23 mouse cellular contexts compared by ENCODE assay signal in genomic region chr12:30708635-30709181, GRCm38 (mm10).
DNase-seq lines count a peak whose midpoint lies in the region; ATAC-seq lines count a peak whose summit lies in the region.
"Had no signal": no experiment of that assay in that cellular context is flagged by ENCODE, and none has a peak within 500 bp of the region (broad histone marks: within the 10 kb centered on the region; RNA-seq: fewer than 3 reads in every experiment).

No protein-coding gene starts in this region.

- H3K27me3 ChIP-seq in kidney, embryonic 14.5 days (ENCODE audit: control insufficient read depth, insufficient read depth, low read length) = no peaks in the 10 kb centered on the region
- H3K27me3 ChIP-seq: embryonic facial prominence, embryonic 15.5 days; forebrain, embryonic 13.5 days; limb, embryonic 12.5 days; lung, embryonic 15.5 days had no signal

- no peak for DNase-seq in frontal cortex, postnatal 10 days (ENCODE audit: low spot score in 2 of 2)
- DNase-seq in kidney, adult 9 months = peak; percentile 4
- peak; percentile 3 for DNase-seq in 3T3-L1 (ENCODE audit: low read depth, low spot score)
- peak; percentile 47 for DNase-seq in brain, adult 2 months (ENCODE audit: low read depth, low spot score)
- no peak for DNase-seq in embryo, embryonic 10.5 days (ENCODE audit: low spot score)
- DNase-seq: adrenal gland, adult 8-10 months; B cell, adult 2 months; cerebellum, adult 11 months; cerebellum, adult 9-10 months; cerebellum, postnatal 36 days; gastrocnemius, postnatal 10 days; kidney, adult 18-20 months; kidney, postnatal 10 days had no signal

- no peak overlapping the region for H3K4me3 ChIP-seq in kidney, embryonic 14.5 days (ENCODE audit: low read length)
- H3K4me3 ChIP-seq: embryonic facial prominence, embryonic 15.5 days; forebrain, embryonic 13.5 days; limb, embryonic 12.5 days; lung, embryonic 15.5 days had no signal

- H3K9me3 ChIP-seq in kidney, embryonic 14.5 days (ENCODE audit: control insufficient read depth, low read length) = no peaks in the 10 kb centered on the region
- H3K9me3 ChIP-seq: embryonic facial prominence, embryonic 15.5 days; forebrain, embryonic 13.5 days; G1E; lung, embryonic 15.5 days had no signal

- no peak overlapping the region for H3K9ac ChIP-seq in kidney, embryonic 14.5 days (ENCODE audit: low read depth, low read length)
- H3K9ac ChIP-seq: embryonic facial prominence, embryonic 15.5 days; forebrain, embryonic 13.5 days; limb, embryonic 12.5 days; lung, embryonic 15.5 days had no signal

- H3K4me1 ChIP-seq in kidney, embryonic 14.5 days (ENCODE audit: control insufficient read depth, insufficient read depth, low read length) = no peaks in the 10 kb centered on the region
- H3K4me1 ChIP-seq: embryonic facial prominence, embryonic 15.5 days; forebrain, embryonic 13.5 days; lung, embryonic 15.5 days had no signal

- H3K27ac ChIP-seq in kidney, embryonic 14.5 days (ENCODE audit: low read depth, low read length) = no peak overlapping the region
- H3K27ac ChIP-seq: embryonic facial prominence, embryonic 15.5 days; forebrain, embryonic 13.5 days; limb, embryonic 12.5 days; lung, embryonic 15.5 days had no signal

- H3K4me2 ChIP-seq in kidney, embryonic 14.5 days (replicated peaks; ENCODE audit: low read depth, low read length) = no peak overlapping the region
- H3K4me2 ChIP-seq: embryonic facial prominence, embryonic 15.5 days; forebrain, embryonic 13.5 days; limb, embryonic 12.5 days; liver, embryonic 11.5 days; lung, embryonic 15.5 days; midbrain, embryonic 11.5 days had no signal

- no peaks in the 10 kb centered on the region for H3K36me3 ChIP-seq in kidney, embryonic 14.5 days (ENCODE audit: control insufficient read depth, insufficient read depth, low read length)
- H3K36me3 ChIP-seq: embryonic facial prominence, embryonic 15.5 days; G1E; limb, embryonic 12.5 days; lung, embryonic 15.5 days had no signal

- 70% methylated on average over 2 of the region's 2 CpGs for WGBS in kidney, embryonic 14.5 days

- 0 out of 2 replicates have a peak, but pooled peaks have one; percentile 65 for ATAC-seq in frontal cortex, adult (ENCODE audit: low TSS enrichment)
- no peak for ATAC-seq in kidney, embryonic 14.5 days (ENCODE audit: low FRiP score, low TSS enrichment)
- ATAC-seq: forebrain, embryonic 13.5 days; midbrain, embryonic 16.5 days had no signal

Comparison
In these comparisons a context has a peak if more than half of its experiments do, and no peak if none do; other contexts are left out.
1. DNase-seq: peak in kidney, adult 9 months (single experiment), 3T3-L1 (single experiment) and brain, adult 2 months (single experiment); none in frontal cortex, postnatal 10 days (0 of 2) and embryo, embryonic 10.5 days (single experiment).